Mouse (Mus musculus): ENCODE measurements around the gene Olfr692.
"Not testable (repeated sequence)": the region's sequence is repeated elsewhere in the genome, so short reads cannot be mapped to it uniquely, and the experiment has no call there.

Gene Olfr692

DNA sequence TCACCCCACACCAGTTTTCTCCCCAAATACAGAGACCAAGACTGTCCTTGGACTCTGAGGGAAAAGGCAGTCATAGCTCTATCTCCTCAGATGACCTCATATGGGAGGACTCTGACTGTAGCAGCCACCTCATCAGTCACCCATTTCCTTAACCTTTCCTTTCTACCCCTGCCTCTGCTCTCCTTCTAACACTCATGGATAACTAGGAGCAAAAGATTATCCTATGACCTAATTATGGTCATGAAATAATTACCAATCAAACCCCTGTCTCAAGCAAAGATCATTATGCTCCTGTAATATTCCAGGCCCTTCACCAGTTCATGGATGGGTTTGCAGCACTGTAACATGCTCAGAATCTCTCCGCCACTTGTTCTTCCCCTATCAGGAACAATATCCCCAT lies at the start of gene Olfr692:
Olfr692 (plus strand) TSS at position 301 of the 400 bp plus-strand sequence.
- no peak for DNase-seq (ENCODE audit: low spot score)

DNA sequence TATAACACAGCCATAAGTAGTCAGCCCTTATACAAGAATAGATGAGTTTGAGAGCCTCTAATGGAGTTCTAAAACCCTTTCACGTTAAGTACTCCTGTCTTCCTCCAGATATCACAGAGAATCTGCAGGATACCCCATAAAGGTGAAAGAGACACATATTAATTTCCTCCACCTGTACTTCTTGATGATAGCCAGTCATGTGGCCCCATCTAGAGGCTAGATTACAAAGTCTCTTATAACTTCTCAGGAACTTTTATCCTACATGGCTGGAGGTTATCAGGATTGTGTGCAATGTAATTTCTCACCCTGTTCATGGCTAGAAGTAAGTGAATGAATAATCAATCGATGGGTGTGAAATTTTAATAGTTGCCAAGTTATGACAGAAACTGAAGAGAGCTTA lies 42.7 kb upstream of the Olfr692 start:
- no peak for DNase-seq (ENCODE audit: low spot score)

DNA sequence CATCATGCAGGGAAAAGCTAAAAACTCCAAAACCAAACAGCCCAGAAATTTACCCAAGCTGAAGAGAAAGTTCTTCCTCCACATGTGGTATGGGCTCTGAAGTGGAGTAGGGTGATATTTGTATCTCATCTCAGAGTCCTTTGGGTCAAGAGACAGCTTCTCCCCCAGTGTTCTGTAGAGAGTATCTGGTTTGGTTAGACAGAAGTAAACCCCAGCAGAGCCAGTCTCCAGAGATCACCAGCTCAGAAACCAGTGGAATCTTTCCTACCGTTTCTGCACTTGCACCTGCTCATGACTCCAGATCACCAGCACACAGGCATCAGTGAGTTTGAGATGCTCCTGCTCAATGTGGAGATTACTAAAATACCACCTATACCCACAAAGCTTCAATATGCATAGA lies 34.0 kb upstream of the Olfr692 start, which contains the start of gene Olfr690:
Olfr690 (minus strand) TSS at position 101 of the 400 bp plus-strand sequence.
- DNase-seq (ENCODE audit: low spot score): no peak

DNA sequence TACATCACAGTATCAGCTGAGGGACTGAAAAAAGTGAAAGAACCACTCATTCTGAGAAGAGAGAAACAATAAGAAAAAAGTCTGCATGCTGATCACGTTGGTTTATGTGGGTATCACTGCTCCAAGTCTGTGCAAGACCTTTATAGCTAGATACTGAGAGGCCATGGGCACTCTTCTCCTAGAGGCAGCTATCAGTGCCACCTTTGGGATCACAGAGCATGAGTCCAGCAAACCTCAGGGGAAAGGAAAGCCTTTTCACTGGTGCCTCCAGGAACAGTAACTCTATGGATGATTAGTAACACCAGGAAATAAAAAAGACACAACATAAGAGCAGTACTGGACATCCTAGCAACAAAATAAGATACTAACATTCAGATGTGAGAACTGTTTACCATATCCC lies 25.9 kb upstream of the Olfr692 start, which contains the start of gene Olfr691:
Olfr691 (minus strand) TSS at position 101 of the 400 bp plus-strand sequence.
- DNase-seq (ENCODE audit: low spot score): no peak

DNA sequence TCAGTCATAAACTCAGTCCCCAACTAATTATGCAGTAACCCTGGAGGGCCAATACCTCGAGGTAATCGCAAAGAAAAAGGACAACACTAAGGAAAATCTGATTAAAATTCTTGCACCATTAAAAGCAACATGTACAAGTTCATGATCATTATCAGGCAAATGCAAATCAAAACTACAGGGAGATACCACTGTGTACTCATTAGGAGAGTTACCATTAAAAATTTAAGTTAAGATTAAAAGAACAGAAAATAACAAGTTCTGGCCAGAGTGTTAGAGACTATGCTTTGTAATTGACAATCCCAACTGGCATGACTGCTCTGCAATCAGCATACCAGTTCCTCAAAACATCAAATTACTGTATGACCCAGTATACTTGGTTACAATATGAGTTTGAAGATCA lies 25.3 kb upstream of the Olfr692 start:
- DNase-seq (ENCODE audit: low spot score): no peak

DNA sequence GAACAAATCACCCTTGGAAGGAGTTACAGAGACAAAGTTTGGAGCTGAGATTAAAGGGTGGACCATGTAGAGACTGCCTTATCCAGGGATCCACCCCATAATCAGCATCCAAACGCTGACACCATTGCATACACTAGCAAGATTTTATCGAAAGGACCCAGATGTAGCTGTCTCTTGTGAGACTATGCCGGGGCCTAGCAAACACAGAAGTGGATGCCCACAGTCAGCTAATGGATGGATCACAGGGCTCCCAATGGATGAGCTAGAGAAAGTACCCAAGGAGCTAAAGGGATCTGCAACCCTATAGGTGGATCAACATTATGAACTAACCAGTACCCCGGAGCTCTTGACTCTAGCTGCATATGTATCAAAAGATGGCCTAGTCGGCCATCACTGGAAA lies 12.0 kb upstream of the Olfr692 start:
- DNase-seq (ENCODE audit: low spot score): not testable (repeated sequence)

DNA sequence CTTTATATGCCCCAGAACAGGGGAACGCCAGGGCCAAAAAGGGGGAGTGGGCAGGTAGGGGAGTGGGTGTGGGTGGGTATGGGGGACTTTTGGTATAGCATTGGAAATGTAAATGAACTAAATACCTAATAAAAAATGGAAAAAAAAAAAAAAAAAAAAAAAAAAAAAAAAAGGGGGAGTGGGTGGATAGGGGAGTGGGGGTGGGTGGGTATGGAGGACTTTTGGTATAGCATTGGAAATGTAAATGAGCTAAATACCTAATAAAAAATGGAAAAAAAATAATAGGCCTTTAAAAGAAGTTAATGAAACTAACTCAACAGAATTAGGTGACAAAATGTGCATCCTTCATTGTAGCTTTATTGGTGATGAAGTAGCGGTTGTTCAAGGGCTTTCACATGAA lies 11.5 kb upstream of the Olfr692 start:
- not testable (repeated sequence) for DNase-seq (ENCODE audit: low spot score)

DNA sequence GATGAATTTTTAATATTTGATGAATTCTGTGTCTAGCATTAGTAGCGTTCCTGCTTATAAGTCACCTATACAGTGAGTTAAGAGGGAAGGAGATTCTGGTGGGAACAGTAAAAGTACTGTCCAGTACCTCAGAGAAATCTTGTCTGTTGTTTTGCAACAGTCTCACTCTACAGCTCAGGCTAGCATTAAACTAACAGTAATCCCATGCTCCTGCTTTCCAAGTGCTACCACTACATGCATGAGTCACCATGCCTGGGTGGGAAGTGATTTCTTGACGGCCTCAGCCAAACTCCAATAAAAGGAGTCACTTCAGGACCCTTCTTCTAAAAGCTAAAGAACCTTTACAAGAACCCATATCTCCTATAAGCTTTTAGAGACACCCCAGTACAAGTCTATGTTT lies 6.3 kb upstream of the Olfr692 start:
- DNase-seq (ENCODE audit: low spot score): no peak

DNA sequence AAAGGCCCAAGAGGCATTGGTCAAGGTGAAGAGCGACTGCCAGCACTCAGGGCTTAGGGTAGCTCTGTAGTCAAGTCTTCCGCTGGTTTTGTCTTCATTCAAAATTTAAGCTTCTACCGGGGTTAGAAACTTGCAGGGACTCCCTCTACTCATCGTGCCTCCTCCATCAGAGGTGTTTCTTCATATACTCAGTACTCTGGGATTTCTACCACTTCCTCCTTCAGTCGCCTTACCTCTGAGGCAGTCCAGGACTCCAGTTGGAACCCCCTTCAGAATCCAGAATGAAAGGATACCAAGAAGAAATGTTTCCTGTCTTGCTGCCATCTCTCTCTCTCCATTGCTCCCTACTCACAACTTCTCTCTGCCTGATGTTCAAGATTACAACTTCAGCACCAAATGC lies 762 bp upstream of the Olfr692 start:
- no peak for DNase-seq (ENCODE audit: low spot score)

DNA sequence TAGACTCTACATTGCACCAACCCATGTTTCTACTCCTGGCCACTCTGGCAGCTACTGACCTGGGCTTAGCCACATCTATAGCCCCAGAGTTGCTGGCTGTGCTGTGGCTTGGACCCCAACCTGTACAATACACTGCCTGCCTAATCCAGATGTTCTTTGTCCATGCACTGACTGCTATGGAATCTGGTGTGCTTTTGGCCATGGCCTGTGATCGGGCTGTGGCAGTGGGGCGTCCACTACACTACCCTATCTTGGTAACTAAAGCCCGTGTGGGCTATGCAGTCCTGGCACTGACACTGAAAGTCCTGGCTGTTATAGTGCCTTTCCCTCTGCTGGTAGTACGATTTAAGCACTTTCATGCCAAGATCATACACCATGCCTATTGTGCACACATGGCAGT lies 491 bp downstream of the Olfr692 start:
- DNase-seq (ENCODE audit: low spot score): no peak

DNA sequence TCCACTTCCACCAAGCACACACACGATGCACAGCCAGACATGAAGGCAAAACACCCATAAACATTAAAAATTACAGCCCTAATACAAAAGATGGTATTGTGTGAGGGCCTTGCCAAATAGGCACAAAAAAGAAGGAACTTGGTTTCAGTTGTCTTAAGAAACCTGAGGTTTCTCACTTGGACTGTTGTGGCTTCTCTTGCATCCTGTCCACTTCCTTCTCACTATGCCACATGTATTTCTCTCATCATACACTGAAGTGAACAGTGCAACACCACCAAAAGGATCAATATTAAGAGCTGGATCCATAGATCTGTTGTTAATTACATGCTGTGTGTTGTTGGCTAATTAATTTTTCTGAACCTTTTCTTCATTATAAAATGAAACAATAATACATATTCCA lies 4.9 kb downstream of the Olfr692 start:
- DNase-seq (ENCODE audit: low spot score): no peak

DNA sequence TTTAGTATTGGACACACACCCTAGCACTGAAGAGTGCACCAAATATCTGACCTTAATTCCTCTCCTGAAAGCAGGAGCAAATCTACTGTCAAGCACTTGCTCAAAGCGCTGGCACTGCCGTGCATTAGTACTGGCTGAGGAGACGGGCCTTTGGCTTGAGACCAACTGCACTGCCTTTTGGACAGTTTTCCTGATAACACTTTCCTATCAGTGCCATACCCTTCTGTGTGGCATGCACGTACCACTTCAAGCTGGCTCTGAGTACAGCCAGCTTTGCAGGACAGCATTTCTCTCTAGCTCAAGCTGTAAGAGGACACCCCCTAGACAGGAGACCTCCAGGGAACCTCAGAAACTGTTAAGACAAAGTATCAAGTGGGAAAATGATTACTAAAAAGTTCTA lies 5.5 kb downstream of the Olfr692 start:
- DNase-seq (ENCODE audit: low spot score): no peak

DNA sequence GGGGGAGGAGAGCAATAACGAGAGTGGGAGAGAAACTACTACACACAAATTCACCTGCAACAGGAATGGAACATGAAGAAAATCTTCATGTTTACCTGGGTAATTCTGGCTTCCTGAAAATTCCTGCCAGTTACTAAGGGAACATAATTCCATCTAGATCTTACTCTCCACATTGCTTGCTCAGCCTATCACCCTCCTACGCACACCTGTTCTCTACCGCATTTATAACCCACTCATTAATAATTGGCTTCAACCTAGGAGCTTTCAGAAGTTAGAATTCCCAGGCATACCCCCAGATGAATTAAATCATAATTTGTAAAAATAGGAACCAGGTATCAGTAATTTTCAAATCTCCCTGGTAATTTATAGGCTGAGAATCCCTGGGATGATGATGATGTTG lies 5.9 kb downstream of the Olfr692 start:
- DNase-seq (ENCODE audit: low spot score): no peak

DNA sequence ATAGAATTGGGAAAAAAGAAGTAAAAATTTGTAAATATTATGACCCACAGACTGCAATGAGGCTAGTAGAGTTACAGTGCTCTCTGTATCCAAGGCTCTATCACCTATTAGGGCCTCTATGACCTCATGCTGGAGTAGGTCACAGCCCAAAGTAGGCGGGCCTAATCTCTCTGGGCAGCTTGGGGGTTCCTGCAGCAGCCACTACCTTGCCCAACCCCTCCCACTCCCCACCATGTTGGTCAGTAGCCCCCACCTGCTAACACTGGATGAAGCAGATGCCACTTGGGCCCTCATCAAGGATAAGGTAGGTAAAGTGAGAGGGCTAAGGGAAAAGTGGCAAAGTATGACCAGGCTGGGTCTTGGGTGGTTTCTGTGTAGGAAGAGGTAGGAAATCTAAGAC lies 6.8 kb downstream of the Olfr692 start, which contains the start of gene Gm5901:
Gm5901 (plus strand) TSS at position 173 of the 400 bp plus-strand sequence.
- no peak for DNase-seq (ENCODE audit: low spot score)

DNA sequence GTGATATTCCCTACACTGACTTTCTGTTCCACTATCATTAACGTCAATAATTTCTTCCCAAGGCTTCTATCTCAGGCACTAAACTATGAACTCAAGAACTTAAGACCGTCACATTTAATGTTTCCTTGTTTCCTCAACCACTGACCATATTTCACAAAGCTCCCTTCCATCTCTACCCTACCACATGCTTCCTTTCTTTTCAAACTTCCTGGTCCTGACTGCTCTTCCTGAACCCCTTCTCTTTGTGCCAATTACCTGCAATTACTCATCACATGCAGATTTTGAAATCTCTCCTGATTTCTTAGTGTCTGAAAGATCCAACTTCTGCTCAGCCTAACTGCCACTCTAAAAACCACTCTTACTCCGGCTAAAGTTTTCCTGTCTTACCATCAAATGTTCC lies 12.3 kb downstream of the Olfr692 start:
- no peak for DNase-seq (ENCODE audit: low spot score)

DNA sequence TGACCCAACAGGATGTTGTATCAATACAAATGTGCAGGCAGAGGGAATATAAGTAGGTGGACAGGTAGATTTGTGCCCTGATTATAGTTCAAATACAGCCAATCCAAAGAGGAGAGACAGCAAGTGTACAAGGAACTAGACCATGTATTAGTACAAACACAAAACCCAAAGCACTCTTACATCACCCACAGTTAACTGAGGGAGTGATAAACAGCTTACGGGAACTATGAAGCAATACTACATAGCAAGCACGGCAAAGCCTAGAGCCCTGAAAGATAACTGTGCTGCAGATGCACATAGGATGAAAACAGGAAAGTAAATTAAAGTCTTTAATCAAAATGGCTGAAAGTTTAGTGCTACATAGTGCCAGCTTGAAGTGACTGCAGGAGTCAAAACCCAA lies 19.7 kb downstream of the Olfr692 start:
- no peak for DNase-seq (ENCODE audit: low spot score)

DNA sequence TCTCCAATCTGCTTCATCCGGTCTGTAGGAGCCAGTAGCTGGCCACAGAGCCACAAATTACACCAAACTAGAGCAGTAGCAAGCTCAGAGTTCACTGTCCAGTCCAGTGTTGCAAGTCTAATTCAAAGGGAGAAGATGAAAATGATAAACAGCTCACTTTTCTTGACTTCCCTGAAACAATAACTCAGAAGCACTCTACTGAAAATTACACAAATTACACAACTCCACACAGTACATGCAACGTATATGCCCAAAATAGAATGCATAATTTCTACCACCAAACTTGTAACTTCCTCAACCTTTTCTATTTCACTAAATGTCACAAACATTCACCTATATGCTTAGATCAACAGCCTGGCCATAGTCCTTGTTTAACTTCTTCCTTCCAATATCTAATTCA lies 22.2 kb downstream of the Olfr692 start:
- no peak for DNase-seq (ENCODE audit: low spot score)

DNA sequence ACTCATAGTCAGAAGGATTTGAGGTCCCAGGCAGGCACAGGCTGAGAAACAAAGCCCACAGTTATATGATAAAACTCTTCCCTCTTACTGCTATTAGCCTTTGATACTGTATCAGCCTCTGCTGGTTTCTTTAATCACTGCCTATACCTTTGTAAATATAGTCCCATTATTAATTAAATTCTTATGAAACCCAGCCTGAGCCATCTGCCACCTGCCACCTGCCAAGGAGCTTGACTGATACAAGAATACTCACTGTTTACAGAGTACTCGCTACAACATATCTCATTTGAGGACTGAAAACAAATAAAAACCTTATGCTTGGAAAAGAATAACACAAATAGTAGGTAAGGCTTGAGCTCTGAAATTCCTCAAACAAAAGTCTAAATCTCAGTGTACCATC lies 26.6 kb downstream of the Olfr692 start:
- no peak for DNase-seq (ENCODE audit: low spot score)

DNA sequence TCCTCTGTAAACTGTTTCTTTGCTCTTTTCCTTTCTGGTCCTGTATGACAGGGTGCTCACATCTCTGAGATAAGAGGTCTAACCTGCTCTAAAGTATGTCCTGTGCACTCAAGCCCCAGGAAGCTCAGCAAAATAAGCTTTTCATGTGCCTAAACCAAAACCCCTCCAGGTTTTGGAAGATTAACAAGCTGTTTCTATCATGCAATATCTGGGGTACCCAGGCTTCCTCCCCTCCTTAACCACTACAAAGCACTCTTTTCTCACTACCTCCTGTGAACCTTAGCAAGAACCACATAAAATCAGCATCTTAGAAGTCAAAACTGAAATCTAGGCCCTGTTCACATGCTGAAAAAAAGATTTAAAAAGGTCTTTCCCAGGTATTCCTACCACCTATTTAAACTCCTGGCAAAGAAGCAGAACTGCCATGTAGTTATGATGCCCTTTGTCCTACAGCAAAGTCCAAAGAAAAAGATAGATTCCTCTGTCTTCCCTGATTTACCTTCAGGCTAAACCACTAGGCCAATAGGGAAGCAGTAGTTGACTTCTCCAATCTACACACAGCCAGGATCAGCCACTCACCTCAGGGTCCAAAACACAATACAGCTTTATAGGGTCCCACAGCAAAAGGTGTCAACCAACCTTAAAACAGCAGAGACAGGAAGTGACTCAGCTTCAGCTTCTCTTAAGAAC lies 27.2 kb downstream of the Olfr692 start:
- no peak for DNase-seq (ENCODE audit: low spot score)

DNA sequence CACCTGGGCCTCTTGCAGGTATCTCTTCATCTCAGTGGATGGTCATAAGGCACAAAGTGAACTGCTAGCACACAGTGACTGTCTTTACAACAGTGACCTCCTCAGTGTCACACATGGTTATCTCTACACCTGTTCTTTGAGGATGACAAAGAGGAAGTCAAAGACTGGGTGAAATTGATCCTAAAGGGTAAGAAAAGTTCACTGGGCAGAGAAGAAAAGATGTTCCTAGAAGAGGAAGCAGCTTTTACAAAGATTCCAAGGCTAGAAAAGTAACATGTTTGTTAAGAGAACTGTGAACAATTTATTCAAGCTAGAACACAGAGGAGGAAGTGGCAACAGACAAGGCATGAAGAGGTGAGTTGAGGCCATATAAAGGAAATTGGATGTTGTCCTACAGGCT lies 28.1 kb downstream of the Olfr692 start:
- DNase-seq (ENCODE audit: low spot score): no peak

DNA sequence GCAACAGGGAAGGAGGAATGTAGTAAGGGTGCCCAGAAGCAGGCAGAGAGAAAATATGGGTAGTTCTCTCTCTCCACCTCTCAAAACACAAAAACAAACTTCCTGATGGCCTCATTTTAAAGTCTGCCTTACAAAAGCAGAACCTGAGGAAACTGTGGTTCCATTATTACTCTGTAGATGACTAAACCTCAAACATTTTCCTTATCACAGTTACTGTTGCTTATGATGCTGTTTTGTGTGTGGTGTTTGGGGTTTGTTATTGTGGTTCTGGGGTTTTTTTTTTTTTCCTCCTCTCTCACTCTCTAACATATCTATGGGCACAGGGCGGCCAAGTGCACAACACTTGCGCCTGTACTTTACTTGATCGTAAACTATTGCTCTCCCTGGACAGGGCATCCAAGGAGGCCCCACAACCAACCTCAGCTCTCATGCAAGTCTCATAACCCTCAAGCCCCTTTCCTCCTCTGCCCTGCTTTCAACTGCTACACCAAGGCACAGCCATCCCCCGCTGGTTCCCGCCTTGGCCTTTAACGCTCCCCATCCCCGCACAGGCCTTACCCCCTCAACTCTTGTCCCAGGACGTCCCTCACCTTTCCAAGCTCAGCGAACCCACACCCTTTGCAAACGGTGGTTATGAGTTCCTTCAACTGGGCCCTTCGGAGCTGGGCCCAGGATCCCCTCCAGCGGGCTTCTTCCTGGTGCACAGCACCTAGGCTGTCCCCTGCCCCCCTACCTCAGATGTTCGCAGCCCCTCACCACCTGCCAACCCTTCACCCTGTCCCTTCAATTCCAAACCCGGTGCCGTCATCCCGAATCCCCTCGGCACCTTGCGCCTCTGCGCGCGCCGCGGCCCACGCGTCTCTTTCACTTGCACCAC lies 31.3 kb downstream of the Olfr692 start:
- no peak for DNase-seq (ENCODE audit: low spot score)

DNA sequence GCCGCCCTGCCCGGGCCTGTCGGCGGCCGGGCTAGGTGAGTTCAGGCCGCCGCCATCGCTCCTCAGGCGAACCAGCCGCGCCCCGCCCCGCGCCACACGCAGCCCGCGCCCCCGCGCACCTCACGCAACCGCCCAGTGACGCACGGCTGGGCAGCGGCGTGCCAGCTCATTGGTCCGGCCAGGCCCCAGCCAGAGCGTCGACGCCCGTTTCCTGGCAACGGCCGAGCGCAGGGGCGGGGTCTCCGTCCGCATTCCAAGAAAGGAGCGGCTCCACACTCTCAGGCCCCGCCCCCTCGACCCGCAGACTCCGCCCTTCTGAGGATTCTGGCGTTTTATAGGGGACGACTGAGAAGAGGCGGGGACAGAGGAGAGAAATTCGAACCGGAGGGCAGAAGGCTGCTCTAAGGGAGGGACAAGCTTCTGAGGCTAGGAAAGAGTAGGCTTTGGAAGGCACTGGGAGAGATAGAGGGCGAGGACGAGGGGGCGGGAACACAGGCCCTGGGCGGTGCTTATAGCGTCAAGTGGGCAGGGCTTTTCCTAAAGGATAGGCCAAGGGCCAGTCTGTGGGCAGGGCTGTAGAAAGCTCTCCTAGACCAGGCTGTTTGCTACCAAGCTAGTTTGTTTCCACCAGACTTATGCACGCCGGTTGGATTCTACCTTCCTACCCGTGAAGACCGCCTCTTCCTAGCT lies 32.0 kb downstream of the Olfr692 start, which contains the start of gene Fam160a2:
Fam160a2 (minus strand) TSS at position 120 of the 690 bp plus-strand sequence.
- peak; percentile 100 for DNase-seq (ENCODE audit: low spot score)

DNA sequence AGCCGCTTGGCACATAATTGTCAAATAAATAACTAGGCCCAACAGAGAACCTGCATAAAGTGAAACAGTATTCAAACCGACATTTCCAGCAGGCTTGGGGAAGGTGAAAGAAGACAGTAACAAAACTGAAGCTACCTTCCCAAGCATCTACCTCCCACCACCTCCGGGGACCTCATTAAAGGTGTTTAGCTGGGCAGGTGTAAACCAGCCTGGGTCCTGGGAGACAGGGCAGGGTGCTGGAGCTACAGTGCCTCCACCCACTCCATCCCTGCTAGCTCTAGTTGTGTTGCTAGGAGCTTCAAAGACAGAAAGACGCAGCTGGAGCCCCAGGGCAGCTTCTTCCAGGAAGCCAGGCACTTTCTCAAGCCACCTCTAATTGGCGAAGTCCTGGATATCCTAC lies 36.2 kb downstream of the Olfr692 start, which contains the start of gene Cnga4:
Cnga4 (plus strand) TSS at position 301 of the 400 bp plus-strand sequence.
- DNase-seq (ENCODE audit: low spot score): no peak
